Mouse (Mus musculus): Measurements from ENCODE around the gene Nupl2.

Gene Nupl2

GRCm38 (mm10) chr5:24213861-24214546 is 49.2 kb downstream of the Nupl2 start:
- DNase-seq, result no peak

- no peak for DNase-seq
These were observed 49.8 kb downstream of the Nupl2 start for GRCm38 (mm10) chr5:24214547-24214878.

- DNase-seq, result no peak
These were observed 50.1 kb downstream of the Nupl2 start for GRCm38 (mm10) chr5:24214900-24215299.

All from lung, postnatal 14 days (tissue).